Mouse (Mus musculus): Measurements from ENCODE around the gene Acap1.

GRCm38 (mm10) chr11:69917379-69917948 lies 22.1 kb upstream of the Acap1 start:
- no peak for TF ChIP-seq POLR2A (IDR thresholded peaks at IDR 0.05; ENCODE audit: borderline replicate concordance, control insufficient read depth, low read depth, low read length)
- TF ChIP-seq CTCF (IDR thresholded peaks at IDR 0.05; ENCODE audit: control insufficient read depth, insufficient read depth, low read length) = no peak

Measured in bone marrow, adult 2 months (tissue).